Mouse (Mus musculus) olfactory bulb, adult 2 months (tissue): ENCODE measurements around the gene Timm29.

Experiments used
- CTCF ChIP-seq: fragments of 200-500 bp; IDR thresholded peaks from 2 replicates; pipeline ENCODE4 v1.5.1; 2012; ENCODE audit warnings: low read depth, mild to moderate bottlenecking, low read length, moderate library complexity; ENCODE audit not compliant: insufficient read depth
- POLR2A ChIP-seq: fragments of 200-500 bp; IDR thresholded peaks from 2 replicates; pipeline ENCODE4 v1.6.1; 2012; ENCODE audit warnings: mild to moderate bottlenecking, low read depth, low read length, moderate library complexity; ENCODE audit not compliant: insufficient read depth

DNA sequence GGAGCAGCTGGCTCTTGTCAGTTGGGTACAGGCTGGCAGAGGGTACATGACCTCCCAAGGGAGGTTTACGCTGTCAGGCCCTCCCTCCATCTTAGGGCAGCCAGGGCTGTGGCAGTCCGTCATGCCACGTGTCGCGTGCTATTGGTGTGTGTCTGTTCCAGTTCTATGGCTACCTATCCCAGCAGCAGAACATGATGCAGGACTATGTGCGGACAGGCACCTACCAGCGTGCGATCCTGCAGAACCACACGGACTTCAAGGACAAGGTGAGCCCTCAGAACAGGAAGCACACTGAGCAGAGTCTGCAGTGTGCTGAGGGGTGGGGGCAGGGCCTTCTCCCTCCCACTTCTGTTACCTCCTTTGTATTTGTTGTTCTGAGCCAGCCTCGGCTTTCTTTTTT is 17.3 kb upstream of the Timm29 start:
- TF ChIP-seq CTCF (no peak), POLR2A (no peak)
